Mouse (Mus musculus): ENCODE measurements around the gene Dnajb12.

DNA sequence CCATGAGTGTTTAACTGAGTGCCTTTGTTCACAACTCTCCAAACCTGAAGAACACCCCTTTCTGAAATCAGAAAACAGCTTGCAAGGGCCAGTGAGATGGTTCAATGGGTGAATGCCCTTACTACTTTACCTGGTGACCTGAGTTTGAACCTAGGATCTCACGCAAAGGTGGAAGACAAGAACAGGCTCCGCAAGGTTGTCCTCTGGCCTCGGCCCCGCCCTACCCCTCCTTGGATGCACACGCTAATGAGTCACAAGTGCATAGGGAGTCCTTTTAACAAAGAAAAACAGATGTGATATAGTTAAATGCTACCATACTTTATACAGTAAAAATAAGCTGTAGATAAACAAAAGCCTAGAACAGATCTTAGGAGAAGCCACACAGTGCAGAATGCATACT lies 41.9 kb upstream of the Dnajb12 start:
- TF ChIP-seq POLR2A (IDR thresholded peaks at IDR 0.05; ENCODE audit: borderline replicate concordance, low read depth, low read length) (no peak), CTCF (IDR thresholded peaks at IDR 0.05; ENCODE audit: low read depth, low read length) (no peak)
